Comparison of ENCODE assay signal across 21 mouse cellular contexts in genomic region chr11:117834086-117834485, GRCm38 (mm10). TPM values are rescaled to one million over a fixed set of nuclear protein-coding genes. Genes with fewer than 3 reads are reported as not detected.
DNase-seq lines count a peak whose midpoint lies in the region; ATAC-seq lines count a peak whose summit lies in the region.
"Had no signal": no experiment of that assay in that cellular context is flagged by ENCODE, and none has a peak within 500 bp of the region (broad histone marks: within the 10 kb centered on the region; RNA-seq: fewer than 3 reads in every experiment).

No protein-coding gene starts in this region.

- no peak overlapping the region for H3K4me2 ChIP-seq in liver, embryonic 15.5 days
- no peak overlapping the region for H3K4me2 ChIP-seq in liver, embryonic 12.5 days
- H3K4me2 ChIP-seq: heart, embryonic 15.5 days; hindbrain, embryonic 13.5 days; midbrain, embryonic 13.5 days had no signal

- WGBS in liver, embryonic 15.5 days (ENCODE audit: insufficient replicate concordance): 78% methylated on average over 8 of the region's 8 CpGs
- WGBS in liver, embryonic 12.5 days (ENCODE audit: insufficient replicate concordance): 84% methylated on average over 8 of the region's 8 CpGs

- H3K9ac ChIP-seq in liver, embryonic 15.5 days: no peak overlapping the region
- H3K9ac ChIP-seq in liver, embryonic 12.5 days: no peak overlapping the region
- H3K9ac ChIP-seq: heart, embryonic 15.5 days; hindbrain, embryonic 13.5 days; midbrain, embryonic 13.5 days had no signal

- peaks cover 96% of the 10 kb centered on the region for H3K4me1 ChIP-seq in liver, embryonic 15.5 days (replicated peaks)
- peaks cover 92% of the 10 kb centered on the region for H3K4me1 ChIP-seq in liver, embryonic 12.5 days

- H3K9me3 ChIP-seq in liver, embryonic 15.5 days (replicated peaks): no peaks in the 10 kb centered on the region
- no peaks in the 10 kb centered on the region for H3K9me3 ChIP-seq in liver, embryonic 12.5 days (replicated peaks)
- H3K9me3 ChIP-seq: heart, embryonic 15.5 days; hindbrain, embryonic 13.5 days; midbrain, embryonic 13.5 days had no signal

- peak; percentile 81 to 85 for DNase-seq in kidney, adult 8-10 months
- peak; percentile 81 for DNase-seq in kidney, postnatal 14 days
- peak; percentile 76 for DNase-seq in yolk sac, embryonic 10.5 days (ENCODE audit: low spot score)
- DNase-seq in cerebellum, adult 11 months: no peak
- no peak for DNase-seq in right cerebral cortex, adult 18-20 months
- no peak for DNase-seq in cerebellum, postnatal 25 days
- DNase-seq: adrenal gland, postnatal 25 days; cerebellum, postnatal 10 days; gastrocnemius, postnatal 25 days; heart, adult 2 months; heart, postnatal 36 days; lung, adult 18-20 months; spleen, adult 18-20 months; thymus, adult 18-20 months; thymus, postnatal 36 days had no signal

- no peaks in the 10 kb centered on the region for H3K27me3 ChIP-seq in liver, embryonic 15.5 days
- no peaks in the 10 kb centered on the region for H3K27me3 ChIP-seq in liver, embryonic 12.5 days (replicated peaks)
- H3K27me3 ChIP-seq: heart, embryonic 15.5 days; hindbrain, embryonic 13.5 days; midbrain, embryonic 13.5 days had no signal

- no peak for ATAC-seq in liver, embryonic 15.5 days (ENCODE audit: insufficient read depth)
- ATAC-seq in liver, embryonic 12.5 days: no peak
- ATAC-seq: midbrain, embryonic 13.5 days had no signal

- H3K36me3 ChIP-seq in liver, embryonic 15.5 days (replicated peaks): no peaks in the 10 kb centered on the region
- H3K36me3 ChIP-seq in liver, embryonic 12.5 days: no peaks in the 10 kb centered on the region
- H3K36me3 ChIP-seq: heart, embryonic 15.5 days; hindbrain, embryonic 13.5 days; midbrain, embryonic 13.5 days had no signal

- H3K4me3 ChIP-seq in liver, embryonic 15.5 days (replicated peaks): no peak overlapping the region
- no peak overlapping the region for H3K4me3 ChIP-seq in liver, embryonic 12.5 days
- H3K4me3 ChIP-seq: heart, adult 2 months; heart, embryonic 15.5 days; hindbrain, embryonic 13.5 days; midbrain, embryonic 13.5 days had no signal

- peak overlapping the region; percentile 68 for H3K27ac ChIP-seq in liver, embryonic 15.5 days (replicated peaks)
- H3K27ac ChIP-seq in liver, embryonic 12.5 days: no peak overlapping the region
- H3K27ac ChIP-seq: heart, adult 2 months; heart, embryonic 15.5 days; hindbrain, embryonic 13.5 days; midbrain, embryonic 13.5 days had no signal

RNA-seq across cellular contexts. Expression of gene Tk1, which starts 8.2 kb away (rescaled TPM):
- polyA plus RNA-seq in liver, embryonic 15.5 days (2015; fragmentation: Nextera tagmentation; extraction: Ambion mirVana): 136 and 138 TPM in 2 replicates
- polyA plus RNA-seq in liver, embryonic 12.5 days (2016; fragmentation: Nextera tagmentation; extraction: Ambion mirVana): 145 and 152 TPM in 2 replicates

RNA-seq across cellular contexts. Expression of gene Afmid, which starts 8.4 kb away (rescaled TPM):
- polyA plus RNA-seq in liver, embryonic 15.5 days (2015; fragmentation: Nextera tagmentation; extraction: Ambion mirVana): 11.8 and 12.0 TPM in 2 replicates
- 6.7 TPM in 2 replicates for polyA plus RNA-seq in liver, embryonic 12.5 days (2016; fragmentation: Nextera tagmentation; extraction: Ambion mirVana)

RNA-seq across cellular contexts. Expression of gene Birc5, which starts 15.0 kb away (rescaled TPM):
- 306 and 347 TPM in 2 replicates for polyA plus RNA-seq in liver, embryonic 15.5 days (2015; fragmentation: Nextera tagmentation; extraction: Ambion mirVana)
- 370 and 373 TPM in 2 replicates for polyA plus RNA-seq in liver, embryonic 12.5 days (2016; fragmentation: Nextera tagmentation; extraction: Ambion mirVana)

RNA-seq across cellular contexts. Expression of gene Gm20708, which starts 24.6 kb away (rescaled TPM):
- 0.28 and 0.45 TPM in 2 replicates for polyA plus RNA-seq in liver, embryonic 15.5 days (2015; fragmentation: Nextera tagmentation; extraction: Ambion mirVana)
- 0.23 and 0.27 TPM in 2 replicates for polyA plus RNA-seq in liver, embryonic 12.5 days (2016; fragmentation: Nextera tagmentation; extraction: Ambion mirVana)
- polyA plus RNA-seq: embryonic facial prominence, embryonic 11.5 days had no signal

RNA-seq across cellular contexts. Expression of gene Syngr2, which starts 24.6 kb away (rescaled TPM):
- 49.2 and 54.7 TPM in 2 replicates for polyA plus RNA-seq in liver, embryonic 15.5 days (2015; fragmentation: Nextera tagmentation; extraction: Ambion mirVana)
- 61.5 and 66.4 TPM in 2 replicates for polyA plus RNA-seq in liver, embryonic 12.5 days (2016; fragmentation: Nextera tagmentation; extraction: Ambion mirVana)

Comparison
In these comparisons a context has a peak if more than half of its experiments do, and no peak if none do; other contexts are left out.
1. DNase-seq: peak in kidney, adult 8-10 months (2 of 2), kidney, postnatal 14 days (single experiment) and yolk sac, embryonic 10.5 days (single experiment); none in cerebellum, adult 11 months (single experiment), right cerebral cortex, adult 18-20 months (single experiment) and cerebellum, postnatal 25 days (0 of 2).